13 mouse cellular contexts compared by ENCODE assay signal in genomic region chr10:119705348-119705747, GRCm38 (mm10).
DNase-seq lines count a peak whose midpoint lies in the region; ATAC-seq and TF ChIP-seq lines count a peak whose summit lies in the region.
"Had no signal": no experiment of that assay in that cellular context is flagged by ENCODE, and none has a peak within 500 bp of the region (broad histone marks: within the 10 kb centered on the region; RNA-seq: fewer than 3 reads in every experiment).

No protein-coding gene starts in this region.

- H3K9me3 ChIP-seq in liver, embryonic 12.5 days (replicated peaks) = no peaks in the 10 kb centered on the region
- H3K9me3 ChIP-seq in ES-E14 (ENCODE audit: control insufficient read depth, insufficient read depth, low read depth, low read length) = no peaks in the 10 kb centered on the region
- no peaks in the 10 kb centered on the region for H3K9me3 ChIP-seq in limb, embryonic 11.5 days (ENCODE audit: control insufficient read depth, low read length)

- no peak overlapping the region for H3K4me3 ChIP-seq in liver, embryonic 12.5 days
- no peak overlapping the region for H3K4me3 ChIP-seq in ES-E14 (ENCODE audit: insufficient read depth in 1 of 2, low read depth in 1 of 2, low read length in 2 of 2, poor library complexity in 1 of 2, severe bottlenecking in 1 of 2)
- H3K4me3 ChIP-seq in limb, embryonic 11.5 days (ENCODE audit: low read depth, low read length) = no peak overlapping the region

- H3K36me3 ChIP-seq in liver, embryonic 12.5 days = no peaks in the 10 kb centered on the region
- no peaks in the 10 kb centered on the region for H3K36me3 ChIP-seq in ES-E14 (ENCODE audit: control insufficient read depth, insufficient read depth, low read length, poor library complexity, severe bottlenecking)
- no peaks in the 10 kb centered on the region for H3K36me3 ChIP-seq in limb, embryonic 11.5 days (ENCODE audit: control insufficient read depth, insufficient read depth, low read length)

- no peak overlapping the region for H3K4me2 ChIP-seq in liver, embryonic 12.5 days
- no peak overlapping the region for H3K4me2 ChIP-seq in limb, embryonic 11.5 days (ENCODE audit: low read depth, severe bottlenecking)

- no peak for ATAC-seq in liver, embryonic 12.5 days
- no peak for ATAC-seq in limb, embryonic 11.5 days (ENCODE audit: insufficient number of reproducible peaks, low FRiP score, low TSS enrichment, low read depth)
- ATAC-seq: activated CD4-positive, CD25-positive, alpha-beta regulatory T cell, adult 4 months; forebrain, embryonic 16.5 days; midbrain, embryonic 16.5 days had no signal

- H3K27ac ChIP-seq in liver, embryonic 12.5 days = no peak overlapping the region
- H3K27ac ChIP-seq in ES-E14 (ENCODE audit: insufficient read depth, low read depth, low read length, poor library complexity, severe bottlenecking) = no peak overlapping the region
- H3K27ac ChIP-seq in limb, embryonic 11.5 days (replicated peaks; ENCODE audit: low read depth, low read length) = no peak overlapping the region

- intact Hi-C loops in left cerebral cortex, postnatal 14 days (cut with DNase I) = no loop called here
- intact Hi-C loops in left cerebral cortex, postnatal 36 days (cut with DNase I) = no loop called here

- no peak overlapping the region for H3K9ac ChIP-seq in liver, embryonic 12.5 days
- H3K9ac ChIP-seq in ES-E14 (ENCODE audit: insufficient read depth, low read depth, low read length, poor library complexity, severe bottlenecking) = no peak overlapping the region
- H3K9ac ChIP-seq in limb, embryonic 11.5 days (ENCODE audit: low read length) = no peak overlapping the region

- WGBS in liver, embryonic 12.5 days (ENCODE audit: insufficient replicate concordance) = 46% methylated on average over 4 of the region's 4 CpGs
- 60% methylated on average over 4 of the region's 4 CpGs for WGBS in limb, embryonic 11.5 days

- no peaks in the 10 kb centered on the region for H3K4me1 ChIP-seq in liver, embryonic 12.5 days
- H3K4me1 ChIP-seq in ES-E14 (ENCODE audit: control insufficient read depth in 2 of 2, insufficient read depth in 2 of 2, low read length in 2 of 2, poor library complexity in 1 of 2) = no peaks in the 10 kb centered on the region
- H3K4me1 ChIP-seq in limb, embryonic 11.5 days (ENCODE audit: control insufficient read depth, insufficient read depth, low read length) = no peaks in the 10 kb centered on the region

- no peaks in the 10 kb centered on the region for H3K27me3 ChIP-seq in liver, embryonic 12.5 days (replicated peaks)
- H3K27me3 ChIP-seq in limb, embryonic 11.5 days (ENCODE audit: control insufficient read depth, insufficient read depth, low read length) = no peaks in the 10 kb centered on the region

- in situ Hi-C loops in ES-E14 (cut with MboI; ENCODE audit: low sequenced_read_pairs in 2 of 2, unreplicated experiment in 2 of 2) = no loop called here

- DNase-seq in liver (peak; percentile 21), ES-E14 (ENCODE audit: low read depth, low spot score) (peak; percentile 48)
- DNase-seq in c-Kit-positive CD71-negative TER-119-negative erythroid progenitor cells, embryonic 14.5 days (ENCODE audit: low read depth) = peak; percentile 23
- DNase-seq in limb, embryonic 11.5 days (ENCODE audit: low spot score) = peak; percentile 73
- no peak for DNase-seq in spleen, postnatal 36 days (ENCODE audit: low spot score in 2 of 2)
- no peak for DNase-seq in left cerebral cortex, postnatal 14 days (ENCODE audit: low spot score in 2 of 2)
- DNase-seq in left cerebral cortex, postnatal 36 days (ENCODE audit: low spot score in 2 of 2) = no peak
- DNase-seq: cerebellum, postnatal 36 days; heart, postnatal 36 days had no signal

TF ChIP-seq in ES-E14, 5 proteins besides CTCF, POLR2A, EP300 and RAD21:
- no peak for TF ChIP-seq CHD2 (IDR thresholded peaks at IDR 0.05; ENCODE audit: low read depth, low read length)
- no peak for TF ChIP-seq ZNF384 (IDR thresholded peaks at IDR 0.05; ENCODE audit: low read depth, low read length)
- no peak for TF ChIP-seq ZC3H11A (IDR thresholded peaks at IDR 0.05; ENCODE audit: borderline replicate concordance, low read depth, low read length)
- TF ChIP-seq HCFC1 (IDR thresholded peaks at IDR 0.05; ENCODE audit: borderline replicate concordance, insufficient read depth, low read length) = no peak
- no peak for TF ChIP-seq MAFK (IDR thresholded peaks at IDR 0.05; ENCODE audit: insufficient read depth, low read depth, low read length)

Comparison
In these comparisons a context has a peak if more than half of its experiments do, and no peak if none do; other contexts are left out.
1. DNase-seq: peak in liver (single experiment), ES-E14 (single experiment), c-Kit-positive CD71-negative TER-119-negative erythroid progenitor cells, embryonic 14.5 days (single experiment) and limb, embryonic 11.5 days (single experiment); none in spleen, postnatal 36 days (0 of 2), left cerebral cortex, postnatal 14 days (0 of 2) and left cerebral cortex, postnatal 36 days (0 of 2).